Mouse (Mus musculus) urinary bladder, postnatal 10 days (tissue): Measurements from ENCODE around the gene Zbtb3.

Source experiments
- DNase-seq: peaks from one replicate; pipeline ENCODE4 v3.0.0; 2022; ENCODE audit warnings: low spot score

Zbtb3 gene

DNA sequence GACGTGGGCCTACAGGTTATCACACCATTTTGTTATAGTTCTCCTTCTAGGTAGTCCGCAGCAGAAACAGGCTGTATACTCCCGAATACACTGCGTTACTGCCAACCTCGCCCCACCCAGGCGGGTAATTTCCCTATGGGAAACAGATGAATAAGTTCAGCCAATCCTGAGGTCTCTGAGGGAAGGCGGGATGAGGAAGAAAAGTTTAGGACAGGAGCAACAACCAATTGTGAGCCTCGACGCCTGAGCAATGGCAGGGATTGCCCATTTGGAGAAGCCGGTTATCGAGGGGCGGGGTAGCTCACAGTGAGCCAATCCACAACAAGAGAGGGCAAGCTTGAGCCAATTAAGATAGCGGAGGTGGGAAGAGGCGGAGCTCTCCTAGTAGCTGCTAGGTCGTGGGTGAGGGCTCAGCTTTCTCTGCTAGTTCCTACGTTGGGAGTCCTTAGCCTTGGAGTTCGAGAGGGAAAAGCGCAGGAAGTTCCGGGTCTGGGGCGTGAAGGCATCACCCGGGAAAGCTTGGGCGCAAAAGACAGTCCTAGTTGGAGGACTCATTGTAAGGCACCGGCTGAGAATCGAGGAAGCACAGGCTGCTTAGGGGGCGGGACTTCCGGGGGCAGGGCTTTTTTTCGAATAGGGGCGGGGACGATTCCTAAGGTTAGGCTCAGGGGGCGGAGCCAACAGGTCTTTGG lies at the start of gene Zbtb3:
Gene Zbtb3, plus strand, starts transcription at position 426 of the 692 bp plus-strand sequence.
- DNase-seq, result peak; percentile 70

- no peak for DNase-seq
These were observed 46.7 kb upstream of the Zbtb3 start for GRCm38 (mm10) chr19:8755652-8756051.

DNA sequence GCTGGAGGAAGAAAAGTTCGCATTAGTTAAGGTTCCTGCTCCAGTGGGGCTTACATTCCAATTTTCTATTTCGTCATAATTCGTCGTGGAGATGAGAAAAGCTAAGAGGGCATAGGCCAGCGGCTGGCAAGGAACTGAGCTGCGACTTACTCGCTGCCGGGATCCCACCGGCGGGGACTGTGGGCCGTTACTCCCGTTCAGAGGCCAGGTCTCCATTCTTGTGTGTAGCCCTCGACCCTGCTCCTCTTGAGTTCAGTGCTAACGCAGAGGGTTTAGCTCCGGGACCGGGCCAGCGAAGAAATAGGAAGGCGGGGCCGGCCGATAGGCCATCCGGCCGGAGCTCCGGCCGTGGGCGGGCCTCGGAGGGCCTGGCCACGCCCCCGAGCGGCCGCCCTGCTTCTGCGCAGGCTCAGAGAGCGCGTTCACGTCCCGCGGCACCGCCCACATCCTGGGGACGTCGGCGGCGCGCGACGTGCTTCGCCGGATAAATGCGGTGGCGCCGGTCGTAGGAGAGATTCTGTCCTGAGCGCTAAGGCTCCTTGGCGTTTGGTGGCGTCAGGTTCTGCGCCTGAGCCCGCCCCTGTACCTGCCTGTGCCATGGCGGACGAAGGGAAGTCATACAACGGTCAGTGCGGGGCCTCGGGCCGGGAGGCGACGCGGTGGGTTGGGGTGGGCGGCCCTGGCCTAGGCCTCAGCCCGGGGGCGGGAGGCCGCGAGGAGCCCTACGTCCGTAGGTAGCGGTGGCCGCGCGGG lies 45.5 kb upstream of the Zbtb3 start, which contains the start of gene Nxf1:
Gene Nxf1, plus strand, starts transcription at position 439 of the 753 bp plus-strand sequence.
- DNase-seq, result peak; percentile 70

GRCm38 (mm10) chr19:8757471-8757998 lies 44.8 kb upstream of the Zbtb3 start:
- no peak for DNase-seq

GRCm38 (mm10) chr19:8758899-8759298 lies 43.5 kb upstream of the Zbtb3 start:
- DNase-seq, result no peak

GRCm38 (mm10) chr19:8760757-8761156 lies 41.6 kb upstream of the Zbtb3 start:
- no peak for DNase-seq

DNA sequence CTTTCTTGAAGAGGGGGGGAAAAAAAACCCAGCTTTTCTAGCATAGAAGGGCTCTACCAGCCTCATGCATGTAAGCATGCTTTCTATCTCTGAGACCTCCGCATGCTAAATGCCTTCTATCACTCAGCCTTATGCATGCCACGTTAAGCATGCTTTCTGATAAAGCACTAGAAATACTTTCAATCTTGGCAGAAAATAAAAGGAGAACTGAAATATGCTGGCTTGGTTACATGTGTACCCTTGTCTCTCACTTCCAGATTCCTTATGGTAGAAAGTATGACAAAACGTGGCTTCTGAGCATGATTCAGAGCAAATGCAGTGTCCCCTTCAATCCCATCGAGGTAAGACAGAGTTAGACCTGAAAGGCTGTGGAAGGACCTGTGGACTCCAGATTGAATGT lies 39.1 kb upstream of the Zbtb3 start:
- no peak for DNase-seq

GRCm38 (mm10) chr19:8765562-8765961 lies 36.8 kb upstream of the Zbtb3 start:
- DNase-seq, result no peak

GRCm38 (mm10) chr19:8770567-8771270 lies 31.6 kb upstream of the Zbtb3 start, which contains the start of gene Tmem223:
Tmem223 (plus strand) TSS chr19:8770996.
- DNase-seq, result peak; percentile 27

DNA sequence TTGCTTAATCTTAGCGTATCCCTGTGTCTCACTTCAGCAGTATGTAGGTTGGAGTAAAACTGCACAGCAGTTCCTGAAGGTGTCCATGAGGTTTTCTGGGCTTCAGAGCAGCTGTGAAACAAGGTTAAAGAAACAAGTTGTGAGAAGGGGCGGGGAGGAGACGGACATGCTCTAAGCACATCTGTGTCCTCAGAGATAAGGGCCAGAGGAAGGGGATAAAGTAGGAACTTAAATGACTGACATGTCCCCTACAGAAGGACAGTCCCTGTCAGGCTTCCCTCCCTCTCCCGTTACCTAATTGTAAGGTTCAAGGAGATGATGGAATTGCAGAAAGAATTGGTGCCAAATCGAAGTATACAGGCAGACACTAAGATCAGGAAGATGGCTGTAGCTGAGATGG lies 29.4 kb upstream of the Zbtb3 start:
- no peak for DNase-seq

GRCm38 (mm10) chr19:8773409-8773808 lies 28.9 kb upstream of the Zbtb3 start:
- DNase-seq, result no peak

- peak; percentile 86 for DNase-seq
These were observed 28.1 kb upstream of the Zbtb3 start, which contains the start of gene Tmem179b for GRCm38 (mm10) chr19:8774086-8774835. Tmem179b (minus strand) TSS chr19:8774467.

GRCm38 (mm10) chr19:8774951-8775421 lies 27.4 kb upstream of the Zbtb3 start:
- DNase-seq, result no peak

DNA sequence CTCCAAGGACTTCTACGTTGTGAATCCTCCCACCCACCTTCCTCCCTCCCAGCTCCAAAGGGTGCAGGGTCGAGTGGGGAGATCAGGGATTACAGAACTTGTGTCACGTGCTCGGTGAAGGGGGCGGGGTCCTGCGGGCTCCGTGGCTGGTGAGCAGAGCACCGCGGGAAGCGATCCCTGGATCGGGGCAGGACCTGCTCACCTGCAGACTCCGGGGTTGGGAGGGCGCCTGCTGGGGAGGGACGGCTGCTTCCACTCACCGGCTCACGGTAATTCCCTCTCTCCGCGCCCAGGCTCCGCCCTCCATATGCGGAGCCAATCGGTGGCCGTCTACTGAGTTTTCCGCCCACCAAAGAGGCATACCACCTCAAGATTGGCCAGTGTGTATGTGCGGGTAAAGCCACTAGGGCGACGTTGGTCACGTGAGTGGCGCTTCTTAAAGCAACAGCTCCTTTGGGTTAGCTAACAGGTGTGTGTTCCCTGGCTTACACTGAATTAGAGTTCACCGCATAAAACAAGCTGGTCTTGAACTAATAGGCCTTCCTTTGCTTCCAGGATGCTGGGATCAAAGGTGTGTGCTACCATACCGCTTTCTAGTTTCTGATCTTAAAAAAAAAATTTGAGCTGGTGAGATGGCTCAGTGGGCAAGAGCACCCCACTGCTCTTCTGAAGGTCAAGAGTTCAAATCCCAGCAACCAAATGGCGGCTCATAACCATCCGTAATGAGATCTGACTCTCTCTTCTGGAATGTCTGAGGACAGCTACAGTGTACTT lies 16.2 kb upstream of the Zbtb3 start, which contains the start of gene Taf6l:
Gene Taf6l, minus strand, starts transcription at position 410 of the 774 bp plus-strand sequence.
- DNase-seq, result peak; percentile 48

GRCm38 (mm10) chr19:8788521-8788920 lies 13.8 kb upstream of the Zbtb3 start:
- no peak for DNase-seq

- DNase-seq, result no peak
These were observed 13.2 kb upstream of the Zbtb3 start for GRCm38 (mm10) chr19:8789171-8789570.

GRCm38 (mm10) chr19:8790171-8790570 lies 12.2 kb upstream of the Zbtb3 start:
- no peak for DNase-seq

DNA sequence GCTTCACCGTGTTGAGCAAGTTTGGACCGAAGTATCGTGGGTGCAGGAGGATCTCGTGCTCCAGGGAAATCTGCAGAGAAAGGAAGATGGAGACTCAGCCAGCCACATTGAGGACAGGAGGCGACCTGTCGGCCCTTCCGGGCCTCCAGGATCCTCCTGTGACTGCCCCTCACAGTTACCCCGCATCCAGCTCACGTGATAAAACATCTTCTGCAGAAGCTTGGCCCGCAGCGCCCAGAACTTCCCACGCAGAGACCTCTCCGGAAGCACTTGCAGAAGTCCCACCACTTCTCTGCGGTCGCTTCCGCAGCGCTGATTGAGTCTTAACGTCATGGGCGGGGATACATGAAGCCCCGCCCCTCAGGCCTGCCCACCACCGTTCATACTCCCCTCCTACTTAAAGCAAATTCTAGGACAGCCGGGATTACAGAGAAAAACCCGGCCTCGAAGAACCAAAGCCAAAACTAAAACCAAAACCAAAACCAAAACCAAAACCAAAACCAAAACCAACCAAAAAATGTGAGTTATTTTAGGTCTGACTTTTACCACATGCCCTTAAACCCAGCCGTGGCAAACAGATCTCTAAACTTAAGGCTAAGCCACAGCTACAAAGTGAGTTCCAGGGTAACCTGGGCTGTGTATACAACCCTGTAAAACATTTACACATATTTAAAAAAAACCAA lies 4.0 kb upstream of the Zbtb3 start, which contains the start of gene Polr2g:
Gene Polr2g, minus strand, starts transcription at position 314 of the 683 bp plus-strand sequence.
- DNase-seq, result peak; percentile 54

- no peak for DNase-seq
These were observed 3.4 kb upstream of the Zbtb3 start for GRCm38 (mm10) chr19:8798947-8799315.
